ENCODE assay signal across 8 mouse cellular contexts in the genomic region with DNA sequence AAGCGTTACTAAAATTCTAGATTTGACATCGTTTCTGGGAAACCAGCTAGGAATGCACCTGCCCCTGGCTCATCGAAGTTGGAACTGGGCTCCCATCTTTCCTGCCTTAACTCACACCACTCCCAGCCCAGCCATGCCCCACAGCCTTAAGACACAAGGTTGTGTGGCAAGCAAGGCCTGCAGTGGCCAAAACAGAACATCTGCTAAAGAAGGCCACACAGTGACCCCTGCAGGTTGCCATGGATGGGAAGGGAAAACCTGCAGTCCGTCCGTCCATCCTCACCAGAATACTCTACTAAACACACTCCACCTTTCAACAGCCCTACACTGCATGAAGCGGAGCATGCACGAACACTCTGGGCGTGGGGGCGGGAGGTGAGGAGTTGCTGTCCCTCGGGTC. TPM values are rescaled to one million over a fixed set of nuclear protein-coding genes. Genes with fewer than 3 reads are reported as not detected.
DNase-seq lines count a peak whose midpoint lies in the region; ATAC-seq and TF ChIP-seq lines count a peak whose summit lies in the region.

No protein-coding gene starts in this region.

- H3K9ac ChIP-seq in forebrain, postnatal 0 days, result 0 out of 2 replicates have a peak overlapping the region, but pooled peaks have one; percentile 31
- 0 out of 2 replicates have a peak overlapping the region, but pooled peaks have one; percentile 4 for H3K9ac ChIP-seq in intestine, embryonic 14.5 days (ENCODE audit: low read length)
- peak overlapping the region; percentile 28; the same call in 1 of the 2 replicates for H3K9ac ChIP-seq in lung, embryonic 16.5 days (ENCODE audit: low read length)
- H3K9ac ChIP-seq in stomach, embryonic 14.5 days (replicated peaks; ENCODE audit: low read depth, low read length), result no peak overlapping the region

- H3K27me3 ChIP-seq in forebrain, postnatal 0 days (ENCODE audit: insufficient read depth, low read length), result no peaks in the 10 kb centered on the region
- no peaks in the 10 kb centered on the region for H3K27me3 ChIP-seq in intestine, embryonic 14.5 days (replicated peaks; ENCODE audit: control insufficient read depth, insufficient read depth, low read length)
- no peaks in the 10 kb centered on the region for H3K27me3 ChIP-seq in lung, embryonic 16.5 days (ENCODE audit: control insufficient read depth, insufficient read depth, low read depth, low read length)
- no peaks in the 10 kb centered on the region for H3K27me3 ChIP-seq in stomach, embryonic 14.5 days (ENCODE audit: control insufficient read depth, insufficient read depth, low read length)

- H3K4me3 ChIP-seq in forebrain, postnatal 0 days (ENCODE audit: low read depth, low read length), result no peak overlapping the region
- no peak overlapping the region for H3K4me3 ChIP-seq in intestine, embryonic 14.5 days (ENCODE audit: low read depth, low read length)
- H3K4me3 ChIP-seq in lung, embryonic 16.5 days (ENCODE audit: low read length), result no peak overlapping the region
- no peak overlapping the region for H3K4me3 ChIP-seq in stomach, embryonic 14.5 days (ENCODE audit: low read depth, low read length)

- ATAC-seq in forebrain, postnatal 0 days, result peak; percentile 21; the same call in 1 of the 2 replicates
- no peak for ATAC-seq in intestine, embryonic 14.5 days (replicated peaks; ENCODE audit: low FRiP score, low TSS enrichment, low read depth)
- peak; percentile 44 for ATAC-seq in lung, embryonic 16.5 days (ENCODE audit: low read depth)
- peak; percentile 47; the same call in 1 of the 2 replicates for ATAC-seq in stomach, embryonic 14.5 days (ENCODE audit: insufficient number of reproducible peaks, insufficient read depth, low FRiP score, low read depth)

- 64% methylated on average over 10 of the region's 10 CpGs for WGBS in forebrain, postnatal 0 days
- WGBS in intestine, embryonic 14.5 days, result 81% methylated on average over 10 of the region's 10 CpGs
- 68% methylated on average over 10 of the region's 10 CpGs for WGBS in lung, embryonic 16.5 days
- 81% methylated on average over 10 of the region's 10 CpGs for WGBS in stomach, embryonic 14.5 days

- no peaks in the 10 kb centered on the region; the same call in 1 of the 2 replicates for H3K36me3 ChIP-seq in forebrain, postnatal 0 days (ENCODE audit: insufficient read depth)
- H3K36me3 ChIP-seq in intestine, embryonic 14.5 days (ENCODE audit: control insufficient read depth, insufficient read depth, low read length), result no peaks in the 10 kb centered on the region
- H3K36me3 ChIP-seq in lung, embryonic 16.5 days (ENCODE audit: control insufficient read depth, insufficient read depth, low read length), result no peaks in the 10 kb centered on the region
- H3K36me3 ChIP-seq in stomach, embryonic 14.5 days (ENCODE audit: control insufficient read depth, insufficient read depth, low read length), result no peaks in the 10 kb centered on the region

- peak overlapping the region; percentile 79 for H3K27ac ChIP-seq in forebrain, postnatal 0 days (ENCODE audit: low read depth, low read length)
- peak overlapping the region; percentile 65 for H3K27ac ChIP-seq in intestine, embryonic 14.5 days (ENCODE audit: low read depth)
- H3K27ac ChIP-seq in lung, embryonic 16.5 days (ENCODE audit: low read length), result peak overlapping the region; percentile 76
- peak overlapping the region; percentile 81 for H3K27ac ChIP-seq in stomach, embryonic 14.5 days (ENCODE audit: low read length)

- H3K4me1 ChIP-seq in forebrain, postnatal 0 days (ENCODE audit: insufficient read depth), result peaks cover 6% of the 10 kb centered on the region; the same call in 1 of the 2 replicates
- H3K4me1 ChIP-seq in intestine, embryonic 14.5 days (replicated peaks; ENCODE audit: control insufficient read depth, insufficient read depth, low read length), result peaks cover 21% of the 10 kb centered on the region
- H3K4me1 ChIP-seq in lung, embryonic 16.5 days (replicated peaks; ENCODE audit: control insufficient read depth, insufficient read depth, low read length), result peaks cover 26% of the 10 kb centered on the region
- H3K4me1 ChIP-seq in stomach, embryonic 14.5 days (ENCODE audit: control insufficient read depth, insufficient read depth, low read length), result peaks cover 20% of the 10 kb centered on the region

- DNase-seq in adrenal gland, adult (ENCODE audit: inconsistent age in 2 of 2, low spot score in 1 of 2), result peak; percentile 38 to 80
- DNase-seq in adrenal gland, adult 8-10 months, result no peak
- peak; percentile 44 for DNase-seq in 3T3-L1 (ENCODE audit: low read depth, low spot score)
- no peak for DNase-seq in forebrain, postnatal 0 days
- peak; percentile 59 for DNase-seq in intestine, embryonic 14.5 days (ENCODE audit: low spot score)
- no peak for DNase-seq in frontal cortex, postnatal 36 days (ENCODE audit: low spot score in 2 of 2)

- peak; percentile 43; the same call in 1 of the 2 replicates for TF ChIP-seq CTCF in forebrain, postnatal 0 days (IDR thresholded peaks at IDR 0.05; ENCODE audit: low read depth)

- no peaks in the 10 kb centered on the region for H3K9me3 ChIP-seq in forebrain, postnatal 0 days (ENCODE audit: low read length)
- H3K9me3 ChIP-seq in intestine, embryonic 14.5 days (ENCODE audit: control insufficient read depth, low read length), result no peaks in the 10 kb centered on the region
- no peaks in the 10 kb centered on the region for H3K9me3 ChIP-seq in lung, embryonic 16.5 days (ENCODE audit: control insufficient read depth, low read length)
- no peaks in the 10 kb centered on the region for H3K9me3 ChIP-seq in stomach, embryonic 14.5 days (ENCODE audit: control insufficient read depth, low read depth, low read length)

- H3K4me2 ChIP-seq in forebrain, postnatal 0 days (ENCODE audit: low read depth), result no peak overlapping the region
- no peak overlapping the region for H3K4me2 ChIP-seq in intestine, embryonic 14.5 days (ENCODE audit: low read length)
- peak overlapping the region; percentile 35 for H3K4me2 ChIP-seq in lung, embryonic 16.5 days (ENCODE audit: low read depth, low read length)
- no peak overlapping the region; the same call in 1 of the 2 replicates for H3K4me2 ChIP-seq in stomach, embryonic 14.5 days (replicated peaks; ENCODE audit: low read depth, low read length)

RNA-seq across cellular contexts. Expression of a gene that starts 31.5 kb away (rescaled TPM):
- total RNA-seq in adrenal gland, adult 8-10 months (2022), result 10 to 100 TPM; 53.0 to 94.3 (median 63.4) TPM
- total RNA-seq in forebrain, postnatal 0 days (2014; rRNA removed), result 21.7 and 24.7 TPM in 2 replicates
- 6.0 and 10.7 TPM in 2 replicates for polyA plus RNA-seq in forebrain, postnatal 0 days (2015; fragmentation: Nextera tagmentation; extraction: Ambion mirVana)
- polyA plus RNA-seq in intestine, embryonic 14.5 days (2014; fragmentation: Nextera tagmentation; extraction: Ambion mirVana), result 12.8 and 14.9 TPM in 2 replicates
- 6.9 and 7.4 TPM in 2 replicates for polyA plus RNA-seq in lung, embryonic 16.5 days (2015; fragmentation: Nextera tagmentation; extraction: Ambion mirVana)
- 16.2 and 16.9 TPM in 2 replicates for polyA plus RNA-seq in stomach, embryonic 14.5 days (2014; fragmentation: Nextera tagmentation; extraction: Ambion mirVana)

Comparison
In these comparisons a context has a peak if more than half of its experiments do, and no peak if none do; other contexts are left out.
1. DNase-seq: peak in adrenal gland, adult (2 of 2), 3T3-L1 (single experiment) and intestine, embryonic 14.5 days (single experiment); none in adrenal gland, adult 8-10 months (single experiment), forebrain, postnatal 0 days (single experiment) and frontal cortex, postnatal 36 days (0 of 2).
2. Peak in every context shown above with its lines, with median percentiles within 50 percentile points of each other: H3K27ac ChIP-seq.